Mouse (Mus musculus) adrenal gland, postnatal 10 days (tissue): ENCODE measurements at regions not wholly inside any gene's neighbourhood (a gene's known extent, or its start where the extent isn't known, plus 50 kb on each side); places are given as distances from the start of the nearest gene placed in this dataset.

Source experiments
- DNase-seq: peaks from one replicate; pipeline ENCODE4 v3.0.0; 2021; ENCODE audit warnings: mixed read lengths

- no peak for DNase-seq
Measured at GRCm38 (mm10) chr13:15931553-15932162, 80.0 kb upstream of the Inhba start.

GRCm38 (mm10) chr13:15935689-15936088 lies 76.0 kb upstream of the Inhba start:
- DNase-seq = no peak

- no peak for DNase-seq
Measured at GRCm38 (mm10) chr13:15936109-15936508, 75.5 kb upstream of the Inhba start.

GRCm38 (mm10) chr13:15950143-15950542 lies 61.5 kb upstream of the Inhba start:
- DNase-seq = no peak

DNA sequence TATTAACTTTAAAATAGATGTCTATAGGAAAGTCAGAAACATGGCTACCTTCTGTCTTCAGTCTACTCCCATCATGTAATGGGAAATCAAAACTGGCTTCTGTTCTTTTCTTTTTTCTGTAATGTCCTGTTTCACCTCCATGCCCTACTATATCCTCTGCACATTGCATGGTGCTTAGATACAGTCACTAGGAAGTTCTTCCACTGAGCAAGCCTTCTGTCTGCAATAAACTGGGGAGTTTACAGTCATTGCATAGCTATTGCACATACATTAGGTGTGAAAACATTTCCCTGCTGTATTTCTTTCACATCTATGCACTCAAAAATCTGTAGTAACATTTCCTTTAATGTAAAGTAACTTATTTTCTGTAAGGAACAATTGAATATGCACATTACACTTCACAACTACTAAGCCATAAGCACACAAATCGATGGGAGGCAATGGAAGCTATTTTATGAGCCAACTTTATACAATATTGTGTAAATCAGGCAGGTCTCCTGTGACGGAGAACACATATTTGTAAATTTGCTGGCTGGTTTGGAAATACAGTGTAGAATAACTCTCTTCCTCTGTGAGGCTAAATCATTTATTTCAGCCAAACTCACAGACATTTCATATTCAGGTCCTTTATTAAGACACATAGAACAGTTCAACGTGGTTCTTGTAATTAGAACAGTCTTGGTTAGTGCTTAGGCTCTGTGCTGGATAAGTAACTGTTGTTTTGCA lies 60.6 kb upstream of the Inhba start:
- no peak for DNase-seq
